Mouse (Mus musculus) stomach, postnatal 0 days (tissue): ENCODE measurements around the gene Bptf. TPM values are rescaled to one million over a fixed set of nuclear protein-coding genes. Genes with fewer than 3 reads are reported as not detected.
"Not testable (repeated sequence)": the region's sequence is repeated elsewhere in the genome, so short reads cannot be mapped to it uniquely, and the experiment has no call there.

Experiments
- ATAC-seq: fragments of 200-750 bp; cut with Nextera tagmentation; 2 replicates; pipeline ENCODE4 v1.8.0; 2017; ENCODE audit not compliant: low FRiP score, low TSS enrichment
- DNase-seq: peaks from one replicate; pipeline ENCODE4 v3.0.0-alpha.2; 2016; ENCODE audit warnings: low spot score
- H3K27ac ChIP-seq: fragments of 300-500 bp; sonication (generic); replicated peaks from 2 replicates; pipeline ENCODE4 v1.5.1; 2014; ENCODE audit warnings: mild to moderate bottlenecking, control low read depth
- H3K27me3 ChIP-seq: fragments of 300-500 bp; sonication (generic); 2 replicates; pipeline ENCODE4 v1.6.1; 2014; ENCODE audit warnings: low read length; ENCODE audit not compliant: control insufficient read depth, insufficient read depth
- H3K36me3 ChIP-seq: fragments of 300-500 bp; sonication (generic); 2 replicates; pipeline ENCODE4 v1.6.1; 2014; ENCODE audit warnings: low read length, mixed read lengths; ENCODE audit not compliant: control insufficient read depth, insufficient read depth
- H3K4me1 ChIP-seq: fragments of 300-500 bp; sonication (generic); replicated peaks from 2 replicates; pipeline ENCODE4 v1.6.1; 2014; ENCODE audit warnings: antibody characterized with exemption; ENCODE audit not compliant: control insufficient read depth, insufficient read depth
- H3K4me2 ChIP-seq: fragments of 300-500 bp; sonication (generic); replicated peaks from 2 replicates; pipeline ENCODE4 v1.6.1; 2014; ENCODE audit warnings: low read depth, mild to moderate bottlenecking, control low read depth, moderate library complexity
- H3K4me3 ChIP-seq: fragments of 300-500 bp; sonication (generic); 2 replicates; pipeline ENCODE4 v1.5.1; 2014; ENCODE audit warnings: low read depth, low read length, control low read depth
- H3K9ac ChIP-seq: fragments of 300-500 bp; sonication (generic); 2 replicates; pipeline ENCODE4 v1.6.1; 2014; ENCODE audit warnings: mild to moderate bottlenecking, low read length, control low read depth, mixed read lengths
- H3K9me3 ChIP-seq: fragments of 300-500 bp; sonication (generic); 2 replicates; pipeline ENCODE4 v1.6.1; 2016; ENCODE audit warnings: low read length; ENCODE audit not compliant: control insufficient read depth
- CTCF ChIP-seq: IDR thresholded peaks from 2 replicates; pipeline ENCODE4 v1.5.1; 2016; ENCODE audit warnings: antibody characterized with exemption, low read depth, mild to moderate bottlenecking, moderate library complexity
- EP300 ChIP-seq: optimal IDR thresholded peaks from 2 replicates; pipeline ENCODE3; 2016; ENCODE audit warnings: antibody characterized with exemption
- WGBS: fragments of 180-500 bp; shearing (Covaris S2); extraction: QIAGEN DNeasy Blood & Tissue Kit; methylation state at CpG from one replicate; pipeline ENCODE4 v1.1.7; 2014; 5-methylcytosine and 5-hydroxymethylcytosine counted together
- polyA plus RNA-seq: library from polyadenylated mRNA; unstranded; fragments of >200 nt; fragmentation: Nextera tagmentation; extraction: Ambion mirVana; gene quantifications from 2 replicates; pipeline ENCODE4 v1.2.1, GENCODE M21; 2015

The Bptf gene
- polyA plus RNA-seq, 1 experiment from 2014 or later = 11.8 TPM

DNA sequence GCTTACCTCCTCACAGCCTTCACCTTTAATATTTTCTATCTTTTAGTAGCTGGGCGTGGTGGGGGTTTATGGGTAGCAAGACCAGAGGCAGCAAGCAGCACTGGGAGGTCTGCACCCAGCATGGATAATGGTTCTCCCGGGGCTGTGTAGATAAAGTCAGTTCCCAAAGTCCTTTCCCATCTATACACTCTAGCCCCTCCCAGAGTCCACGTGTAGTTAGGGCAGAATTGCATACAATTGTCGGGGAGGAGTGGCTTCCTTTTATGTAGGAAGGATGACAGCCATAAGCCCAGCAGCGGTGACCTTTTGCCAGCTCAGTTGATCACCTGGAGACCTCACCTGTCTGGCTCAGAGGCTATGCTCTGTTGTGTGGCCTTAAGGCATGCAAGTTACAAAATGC is 21.7 kb upstream of the Bptf start:
- Histone ChIP-seq H3K9me3 (no peaks in the 10 kb centered on the region), H3K27me3 (no peaks in the 10 kb centered on the region), H3K4me1 (no peaks in the 10 kb centered on the region), H3K4me2 (no peak overlapping the region), H3K9ac (no peak overlapping the region), H3K27ac (no peak overlapping the region), H3K36me3 (no peaks in the 10 kb centered on the region), H3K4me3 (no peak overlapping the region)
- WGBS = 67% methylated on average over 5 of the region's 5 CpGs
- no peak for DNase-seq
- TF ChIP-seq CTCF = no peak
- no peak for TF ChIP-seq EP300
- no peak for ATAC-seq

GRCm38 (mm10) chr11:107151809-107152208 is 19.9 kb upstream of the Bptf start:
- Histone ChIP-seq H3K36me3 (no peaks in the 10 kb centered on the region), H3K9ac (no peak overlapping the region), H3K4me2 (no peak overlapping the region), H3K27ac (no peak overlapping the region), H3K4me3 (no peak overlapping the region), H3K9me3 (no peaks in the 10 kb centered on the region), H3K4me1 (no peaks in the 10 kb centered on the region), H3K27me3 (no peaks in the 10 kb centered on the region)
- peak; percentile 19 for DNase-seq
- WGBS = 69% methylated on average over 7 of the region's 7 CpGs
- TF ChIP-seq EP300 = no peak
- peak; percentile 66 for TF ChIP-seq CTCF
- no peak for ATAC-seq

GRCm38 (mm10) chr11:107143956-107144355 is 12.0 kb upstream of the Bptf start:
- not testable (repeated sequence) for H3K4me1 ChIP-seq, H3K27ac ChIP-seq, ATAC-seq, H3K27me3 ChIP-seq, H3K9ac ChIP-seq, H3K4me3 ChIP-seq, H3K9me3 ChIP-seq, H3K4me2 ChIP-seq, H3K36me3 ChIP-seq, DNase-seq
- 96% methylated on average over 11 of the region's 11 CpGs for WGBS

GRCm38 (mm10) chr11:107142382-107142781 is 10.5 kb upstream of the Bptf start:
- H3K36me3 ChIP-seq = no peaks in the 10 kb centered on the region
- H3K4me2 ChIP-seq = no peak overlapping the region
- no peaks in the 10 kb centered on the region for H3K4me1 ChIP-seq
- DNase-seq = no peak
- ATAC-seq = no peak
- TF ChIP-seq EP300 = no peak
- TF ChIP-seq CTCF = no peak
- 56% methylated on average over 2 of the region's 2 CpGs for WGBS
- H3K27ac ChIP-seq = no peak overlapping the region
- no peaks in the 10 kb centered on the region for H3K9me3 ChIP-seq
- H3K27me3 ChIP-seq = no peaks in the 10 kb centered on the region
- H3K9ac ChIP-seq = no peak overlapping the region
- H3K4me3 ChIP-seq = no peak overlapping the region

DNA sequence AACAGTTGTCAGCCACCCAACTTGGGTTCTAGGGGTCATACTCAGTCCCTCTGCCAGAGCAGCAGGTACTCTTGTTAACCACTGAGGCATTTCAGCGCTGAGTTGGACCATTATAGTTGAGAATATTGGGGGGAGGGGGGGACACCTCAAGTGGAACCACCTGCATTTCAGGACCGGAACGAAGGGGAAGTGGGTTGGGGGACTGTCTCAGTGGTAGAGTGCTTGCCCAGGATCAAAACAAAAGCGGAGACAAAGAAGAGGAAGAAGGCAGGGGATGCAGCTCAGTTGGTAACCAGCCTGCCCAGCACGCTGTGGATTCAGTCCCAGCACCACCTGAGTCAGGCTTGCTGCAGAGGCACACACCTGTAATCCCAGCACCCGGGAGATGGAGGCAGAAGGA is 8.8 kb upstream of the Bptf start:
- 29% methylated on average over 6 of the region's 6 CpGs for WGBS

DNA sequence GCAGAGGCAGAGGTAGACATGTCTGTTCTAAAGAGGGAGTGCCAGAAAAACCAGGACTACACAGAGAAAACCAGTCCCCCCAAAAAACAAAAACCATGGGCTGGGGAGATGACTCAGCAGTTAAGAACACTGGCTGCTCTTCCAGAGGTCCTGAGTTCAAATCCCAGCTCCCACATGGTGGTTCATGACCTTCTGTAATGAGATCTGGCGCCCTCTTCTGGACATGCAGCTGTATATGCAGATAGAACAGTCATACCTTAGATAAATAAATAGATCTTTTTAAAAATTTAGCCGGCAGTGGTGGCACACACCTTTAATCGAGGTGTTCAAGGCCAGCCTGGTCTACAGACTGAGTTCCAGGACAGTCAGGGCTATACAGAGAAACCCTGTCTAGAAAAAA is 6.7 kb upstream of the Bptf start:
- Histone ChIP-seq H3K9ac (no peak overlapping the region), H3K9me3 (no peaks in the 10 kb centered on the region), H3K27me3 (no peaks in the 10 kb centered on the region), H3K4me1 (no peaks in the 10 kb centered on the region), H3K36me3 (no peaks in the 10 kb centered on the region), H3K27ac (no peak overlapping the region), H3K4me2 (no peak overlapping the region), H3K4me3 (no peak overlapping the region)
- ATAC-seq (no peak), DNase-seq (no peak)
- WGBS = 79% methylated on average over 3 of the region's 3 CpGs
- TF ChIP-seq EP300 (no peak), CTCF (peak; percentile 51)

More for the DNA sequence above, 8.8 kb upstream of the Bptf start:
- no peak overlapping the region for H3K9ac ChIP-seq
- H3K36me3 ChIP-seq = no peaks in the 10 kb centered on the region
- no peak overlapping the region for H3K4me3 ChIP-seq
- ATAC-seq (no peak), DNase-seq (no peak)
- no peaks in the 10 kb centered on the region for H3K27me3 ChIP-seq
- TF ChIP-seq CTCF (no peak), EP300 (no peak)
- H3K4me1 ChIP-seq = no peaks in the 10 kb centered on the region
- no peak overlapping the region for H3K27ac ChIP-seq
- H3K4me2 ChIP-seq = no peak overlapping the region
- no peaks in the 10 kb centered on the region for H3K9me3 ChIP-seq

DNA sequence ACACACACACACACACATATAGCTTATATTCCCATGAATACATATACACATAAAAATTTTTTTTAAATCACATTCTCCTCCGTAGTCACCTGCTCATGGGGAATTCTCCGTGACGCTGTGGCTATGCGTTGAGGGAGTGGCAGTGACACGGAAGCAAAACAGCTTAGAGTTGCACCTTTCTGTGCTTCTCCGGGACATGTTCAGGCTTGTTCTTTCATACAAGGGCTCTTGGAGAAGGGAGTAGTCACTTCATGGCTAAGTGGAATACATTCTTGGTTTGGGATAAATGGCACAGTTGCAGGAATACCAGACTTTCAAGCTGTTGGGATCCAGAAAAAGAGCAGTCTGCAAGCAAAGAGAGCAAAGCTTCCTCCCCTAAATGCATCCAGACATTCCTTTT is 5.7 kb upstream of the Bptf start:
- Histone ChIP-seq H3K9me3 (no peaks in the 10 kb centered on the region), H3K36me3 (no peaks in the 10 kb centered on the region), H3K27ac (no peak overlapping the region), H3K9ac (no peak overlapping the region), H3K4me1 (no peaks in the 10 kb centered on the region), H3K4me3 (no peak overlapping the region), H3K4me2 (no peak overlapping the region), H3K27me3 (no peaks in the 10 kb centered on the region)
- DNase-seq = no peak
- TF ChIP-seq CTCF (no peak), EP300 (no peak)
- no peak for ATAC-seq
- WGBS = 81% methylated on average over 6 of the region's 6 CpGs

DNA sequence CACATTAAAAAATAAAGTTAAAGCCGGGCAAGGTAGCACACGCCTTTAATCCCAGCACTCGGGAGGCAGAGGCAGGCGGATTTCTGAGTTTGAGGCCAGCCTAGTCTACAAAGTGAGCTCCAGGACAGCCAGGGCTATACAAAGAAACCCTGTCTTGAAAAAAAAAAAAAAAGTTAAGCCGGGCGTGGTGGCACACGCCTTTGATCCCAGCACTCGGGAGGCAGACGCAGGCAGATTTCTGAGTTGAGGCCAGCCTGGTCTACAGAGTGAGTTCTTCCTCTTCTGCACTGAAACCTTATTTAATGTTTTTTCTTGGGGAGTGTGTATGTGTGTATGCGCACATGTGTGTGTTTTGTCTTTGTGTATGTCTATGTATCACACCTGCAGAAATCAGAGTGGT is 4.5 kb upstream of the Bptf start:
- not testable (repeated sequence) for H3K4me2 ChIP-seq, H3K36me3 ChIP-seq, H3K27me3 ChIP-seq, H3K4me1 ChIP-seq, H3K9ac ChIP-seq, H3K27ac ChIP-seq, ATAC-seq, H3K9me3 ChIP-seq, DNase-seq, H3K4me3 ChIP-seq
- 96% methylated on average over 10 of the region's 10 CpGs for WGBS
